Mouse (Mus musculus): ENCODE data around the gene Myd88.

GRCm38 (mm10) chr9:119390214-119390613 lies 49.0 kb upstream of the Myd88 start:
- no peak for TF ChIP-seq EP300 (IDR thresholded peaks at IDR 0.05; ENCODE audit: insufficient read depth, low read depth, low read length)
- TF ChIP-seq POLR2A (IDR thresholded peaks at IDR 0.05; ENCODE audit: insufficient read depth, low read length), result no peak
- no peak for TF ChIP-seq CTCF (IDR thresholded peaks at IDR 0.05; ENCODE audit: low read depth, low read length)

Data from ES-Bruce4 (cell line).